Mouse (Mus musculus): ENCODE measurements around the gene Coq5. TPM values are rescaled to one million over a fixed set of nuclear protein-coding genes. Genes with fewer than 3 reads are reported as not detected.
A peak's percentile ranks its signal among the peaks of the same experiment; 100 is the strongest.

Coq5 gene
- total and polyA plus RNA-seq, 2 experiments from 2014 or later, result 29.6 to 42.8 TPM

DNA sequence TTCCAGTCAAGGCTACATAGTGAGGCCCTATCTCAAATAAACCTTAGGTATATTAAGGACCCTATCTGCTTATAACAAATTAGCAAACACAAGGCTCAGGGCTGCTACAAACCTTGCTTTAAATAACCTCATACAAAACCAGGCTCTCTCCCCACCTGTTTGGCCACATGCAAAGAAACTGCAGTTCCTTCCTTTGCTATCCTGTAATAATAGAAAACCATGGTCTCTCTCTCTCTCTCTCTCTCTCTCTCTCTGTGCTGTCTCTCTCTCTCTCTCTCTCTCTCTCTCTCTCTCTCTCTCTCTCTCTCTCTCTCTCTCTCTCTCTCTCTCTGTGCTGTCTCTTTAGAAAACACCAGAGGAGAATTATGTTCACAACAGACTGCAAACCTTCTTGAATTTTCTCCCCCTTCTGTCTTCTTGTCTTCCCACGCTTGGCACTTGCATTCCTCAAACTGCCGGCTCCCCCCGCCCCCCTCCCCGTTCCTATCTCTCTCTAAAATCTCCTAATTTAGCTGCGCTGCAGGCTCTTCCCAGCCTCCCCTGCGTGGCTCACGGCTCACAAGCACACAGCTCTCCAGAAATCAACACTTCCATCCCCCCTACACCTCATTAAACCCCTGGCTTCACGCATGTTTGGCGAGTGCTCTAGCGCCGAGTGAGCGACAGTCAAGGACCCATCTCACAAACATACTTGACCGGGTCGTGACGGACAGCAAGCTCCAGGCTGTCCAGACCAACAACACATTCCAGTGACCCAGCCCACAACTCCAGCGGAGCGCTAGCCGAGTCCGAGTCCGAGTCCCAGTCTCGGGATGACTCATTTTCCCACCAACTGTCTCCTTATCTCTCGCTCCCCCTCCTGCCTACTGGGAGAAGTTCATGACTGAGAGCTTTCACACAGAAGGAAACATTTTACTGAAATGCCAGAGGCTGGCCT is 39.8 kb downstream of the Coq5 start:
- WGBS, result under 1% methylated on average over 22 of the region's 22 CpGs
- Histone ChIP-seq H3K4me3 (ENCODE audit: low read depth, low read length) (peak overlapping the region; percentile 37), H3K4me2 (ENCODE audit: low read depth, low read length, poor library complexity, severe bottlenecking) (peak overlapping the region; percentile 64), H3K9me3 (ENCODE audit: low read length) (no peaks in the 10 kb centered on the region), H3K36me3 (ENCODE audit: insufficient read depth, low read length) (no peaks in the 10 kb centered on the region), H3K9ac (replicated peaks; ENCODE audit: low read length, poor library complexity, severe bottlenecking) (peak overlapping the region; percentile 40), H3K4me1 (ENCODE audit: insufficient read depth, low read length) (no peaks in the 10 kb centered on the region), H3K27ac (ENCODE audit: low read depth, low read length) (peak overlapping the region; percentile 71), H3K27me3 (ENCODE audit: insufficient read depth, low read length) (no peaks in the 10 kb centered on the region)
- DNase-seq (ENCODE audit: low spot score) (peak; percentile 83), ATAC-seq (ENCODE audit: low FRiP score) (no peak)
- TF ChIP-seq CTCF (IDR thresholded peaks at IDR 0.05), result peak; percentile 72

GRCm38 (mm10) chr5:115326256-115326831 is 46.9 kb downstream of the Coq5 start:
- no peak for TF ChIP-seq CTCF (IDR thresholded peaks at IDR 0.05)
- DNase-seq (ENCODE audit: low spot score) (no peak), ATAC-seq (ENCODE audit: low FRiP score) (0 out of 2 replicates have a peak, but pooled peaks have one; percentile 33)
- H3K9ac ChIP-seq (replicated peaks; ENCODE audit: low read length, poor library complexity, severe bottlenecking), result peak overlapping the region; percentile 86
- peak overlapping the region; percentile 88 for H3K27ac ChIP-seq (ENCODE audit: low read depth, low read length)
- H3K36me3 ChIP-seq (ENCODE audit: insufficient read depth, low read length), result peaks cover 7% of the 10 kb centered on the region
- H3K27me3 ChIP-seq (ENCODE audit: insufficient read depth, low read length), result no peaks in the 10 kb centered on the region
- H3K4me2 ChIP-seq (ENCODE audit: low read depth, low read length, poor library complexity, severe bottlenecking), result peak overlapping the region; percentile 85
- 28% methylated on average over 11 of the region's 11 CpGs for WGBS
- H3K4me3 ChIP-seq (ENCODE audit: low read depth, low read length), result peak overlapping the region; percentile 94
- H3K4me1 ChIP-seq (ENCODE audit: insufficient read depth, low read length), result 0 out of 2 replicates have a peak, but pooled peaks cover 4% of the 10 kb centered on the region
- H3K9me3 ChIP-seq (ENCODE audit: low read length), result no peaks in the 10 kb centered on the region

GRCm38 (mm10) chr5:115326875-115327609 is 47.6 kb downstream of the Coq5 start, which contains the start of gene Srsf9:
Gene Srsf9, plus strand, starts transcription at chr5:115327177.
- peak within 1 kb of the TSS; percentile 86 for H3K9ac ChIP-seq (replicated peaks; ENCODE audit: low read length, poor library complexity, severe bottlenecking)
- no peaks in the 10 kb centered on the region for H3K27me3 ChIP-seq (ENCODE audit: insufficient read depth, low read length)
- no peak for TF ChIP-seq CTCF (IDR thresholded peaks at IDR 0.05)
- H3K4me1 ChIP-seq (ENCODE audit: insufficient read depth, low read length), result 0 out of 2 replicates have a peak, but pooled peaks cover 4% of the 10 kb centered on the region
- under 1% methylated on average over 53 of the region's 97 CpGs for WGBS
- peaks cover 14% of the 10 kb centered on the region for H3K36me3 ChIP-seq (ENCODE audit: insufficient read depth, low read length)
- peak within 1 kb of the TSS; percentile 94 for H3K4me3 ChIP-seq (ENCODE audit: low read depth, low read length)
- peak within 1 kb of the TSS; percentile 88 for H3K27ac ChIP-seq (ENCODE audit: low read depth, low read length)
- H3K4me2 ChIP-seq (ENCODE audit: low read depth, low read length, poor library complexity, severe bottlenecking), result peak within 1 kb of the TSS; percentile 85
- peak; percentile 89 for ATAC-seq (ENCODE audit: low FRiP score)
- H3K9me3 ChIP-seq (ENCODE audit: low read length), result no peaks in the 10 kb centered on the region
- DNase-seq (ENCODE audit: low spot score), result peak; percentile 94

- TF ChIP-seq CTCF (IDR thresholded peaks at IDR 0.05), result no peak
- Histone ChIP-seq H3K9ac (replicated peaks; ENCODE audit: low read length, poor library complexity, severe bottlenecking) (peak overlapping the region; percentile 86), H3K27ac (ENCODE audit: low read depth, low read length) (peak overlapping the region; percentile 88), H3K27me3 (ENCODE audit: insufficient read depth, low read length) (no peaks in the 10 kb centered on the region), H3K4me1 (ENCODE audit: insufficient read depth, low read length) (0 out of 2 replicates have a peak, but pooled peaks cover 4% of the 10 kb centered on the region), H3K4me3 (ENCODE audit: low read depth, low read length) (peak overlapping the region; percentile 94), H3K36me3 (ENCODE audit: insufficient read depth, low read length) (peaks cover 22% of the 10 kb centered on the region), H3K4me2 (ENCODE audit: low read depth, low read length, poor library complexity, severe bottlenecking) (peak overlapping the region; percentile 85), H3K9me3 (ENCODE audit: low read length) (no peaks in the 10 kb centered on the region)
- under 1% methylated on average over 51 of the region's 55 CpGs for WGBS
- ATAC-seq (ENCODE audit: low FRiP score) (peak; percentile 24; the same call in 1 of the 2 replicates), DNase-seq (ENCODE audit: low spot score) (no peak)
These were observed 48.4 kb downstream of the Coq5 start for GRCm38 (mm10) chr5:115327610-115328548.

GRCm38 (mm10) chr5:115330955-115331354 is 51.5 kb downstream of the Coq5 start:
- TF ChIP-seq CTCF (IDR thresholded peaks at IDR 0.05), result no peak
- peaks cover 47% of the 10 kb centered on the region for H3K36me3 ChIP-seq (ENCODE audit: insufficient read depth, low read length)
- DNase-seq (ENCODE audit: low spot score), result no peak

More at GRCm38 (mm10) chr5:115330955-115331354, 51.5 kb downstream of the Coq5 start:
- no peaks in the 10 kb centered on the region for H3K27me3 ChIP-seq (ENCODE audit: insufficient read depth, low read length)
- no peak overlapping the region for H3K27ac ChIP-seq (ENCODE audit: low read depth, low read length)
- 0 out of 2 replicates have a peak, but pooled peaks cover 4% of the 10 kb centered on the region for H3K4me1 ChIP-seq (ENCODE audit: insufficient read depth, low read length)
- H3K4me2 ChIP-seq (ENCODE audit: low read depth, low read length, poor library complexity, severe bottlenecking), result no peak overlapping the region
- WGBS, result 82% methylated on average over 9 of the region's 9 CpGs
- ATAC-seq (ENCODE audit: low FRiP score), result no peak
- no peaks in the 10 kb centered on the region for H3K9me3 ChIP-seq (ENCODE audit: low read length)
- no peak overlapping the region for H3K4me3 ChIP-seq (ENCODE audit: low read depth, low read length)
- H3K9ac ChIP-seq (replicated peaks; ENCODE audit: low read length, poor library complexity, severe bottlenecking), result no peak overlapping the region

Data from midbrain, postnatal 0 days (tissue).